Mouse (Mus musculus): ENCODE measurements at regions not wholly inside any gene's neighbourhood (a gene's known extent, or its start where the extent isn't known, plus 50 kb on each side); places are given as distances from the start of the nearest gene placed in this dataset.

DNA sequence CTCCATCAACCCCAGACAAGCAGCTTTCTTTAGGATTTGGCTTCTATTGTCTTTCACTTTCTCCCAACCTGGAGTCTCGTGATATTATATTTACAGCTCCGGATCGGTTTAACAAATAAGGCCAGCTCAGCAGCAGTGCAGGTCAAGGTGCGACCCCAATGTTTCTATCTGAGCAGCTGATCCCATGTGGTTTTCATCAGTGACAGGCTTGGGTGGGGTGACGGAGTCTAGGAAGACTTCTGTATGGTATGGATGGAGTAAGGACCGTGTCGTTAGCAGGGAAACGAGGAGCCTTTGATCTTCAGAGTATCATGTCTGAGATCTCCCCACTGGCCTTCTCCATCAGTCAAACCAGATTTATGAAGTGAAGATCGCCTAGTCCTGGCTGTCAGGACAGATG is 217.4 kb upstream of the Runx1 start:
- TF ChIP-seq CHD2 (IDR thresholded peaks at IDR 0.05; ENCODE audit: low read depth, low read length) (no peak), MAFK (IDR thresholded peaks at IDR 0.05; ENCODE audit: insufficient read depth, low read depth, low read length) (no peak), ZC3H11A (IDR thresholded peaks at IDR 0.05; ENCODE audit: borderline replicate concordance, low read depth, low read length) (no peak), ZNF384 (IDR thresholded peaks at IDR 0.05; ENCODE audit: low read depth, low read length) (no peak), HCFC1 (IDR thresholded peaks at IDR 0.05; ENCODE audit: borderline replicate concordance, insufficient read depth, low read length) (no peak)
- Histone ChIP-seq H3K4me3 (ENCODE audit: insufficient read depth in 1 of 2, low read depth in 1 of 2, low read length in 2 of 2, poor library complexity in 1 of 2, severe bottlenecking in 1 of 2) (no peak overlapping the region), H3K36me3 (ENCODE audit: control insufficient read depth, insufficient read depth, low read length, poor library complexity, severe bottlenecking) (no peaks in the 10 kb centered on the region), H3K27ac (ENCODE audit: insufficient read depth, low read depth, low read length, poor library complexity, severe bottlenecking) (no peak overlapping the region), H3K9me3 (ENCODE audit: control insufficient read depth, insufficient read depth, low read depth, low read length) (no peaks in the 10 kb centered on the region), H3K9ac (ENCODE audit: insufficient read depth, low read depth, low read length, poor library complexity, severe bottlenecking) (no peak overlapping the region), H3K4me1 (ENCODE audit: control insufficient read depth in 2 of 2, insufficient read depth in 2 of 2, low read length in 2 of 2, poor library complexity in 1 of 2) (no peaks in the 10 kb centered on the region)
- DNase-seq (ENCODE audit: low read depth, low spot score) = no peak
- in situ Hi-C loops (cut with MboI; ENCODE audit: low sequenced_read_pairs in 2 of 2, unreplicated experiment in 2 of 2) = no loop called here

DNA sequence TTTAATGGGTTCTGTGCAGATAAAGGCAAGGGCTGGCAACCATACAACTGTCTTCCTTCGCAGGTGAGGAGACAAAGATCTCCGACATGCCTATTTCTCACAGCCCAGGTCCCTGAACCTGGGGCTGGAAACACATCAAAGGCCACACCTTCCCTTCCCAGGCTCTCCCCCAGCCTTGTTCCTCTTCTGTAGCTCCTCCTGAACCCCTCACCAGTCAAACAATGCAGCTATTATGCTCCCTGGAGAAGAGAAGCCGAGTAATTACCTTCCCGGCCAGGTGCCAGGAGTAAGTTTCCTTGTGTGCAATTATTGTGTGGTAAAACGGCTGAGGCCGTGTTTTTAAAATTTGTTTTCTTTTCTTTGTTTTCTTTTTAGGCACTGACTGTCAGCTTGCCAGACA is 217.0 kb upstream of the Runx1 start:
- DNase-seq (ENCODE audit: low read depth, low spot score) = no peak
- Histone ChIP-seq H3K4me3 (ENCODE audit: insufficient read depth in 1 of 2, low read depth in 1 of 2, low read length in 2 of 2, poor library complexity in 1 of 2, severe bottlenecking in 1 of 2) (no peak overlapping the region), H3K9me3 (ENCODE audit: control insufficient read depth, insufficient read depth, low read depth, low read length) (no peaks in the 10 kb centered on the region), H3K4me1 (ENCODE audit: control insufficient read depth in 2 of 2, insufficient read depth in 2 of 2, low read length in 2 of 2, poor library complexity in 1 of 2) (no peaks in the 10 kb centered on the region), H3K9ac (ENCODE audit: insufficient read depth, low read depth, low read length, poor library complexity, severe bottlenecking) (no peak overlapping the region), H3K27ac (ENCODE audit: insufficient read depth, low read depth, low read length, poor library complexity, severe bottlenecking) (no peak overlapping the region), H3K36me3 (ENCODE audit: control insufficient read depth, insufficient read depth, low read length, poor library complexity, severe bottlenecking) (no peaks in the 10 kb centered on the region)
- in situ Hi-C loops (cut with MboI; ENCODE audit: low sequenced_read_pairs in 2 of 2, unreplicated experiment in 2 of 2) = no loop called here
- no peak for TF ChIP-seq ZC3H11A (IDR thresholded peaks at IDR 0.05; ENCODE audit: borderline replicate concordance, low read depth, low read length)
- TF ChIP-seq ZNF384 (IDR thresholded peaks at IDR 0.05; ENCODE audit: low read depth, low read length) = no peak
- TF ChIP-seq HCFC1 (IDR thresholded peaks at IDR 0.05; ENCODE audit: borderline replicate concordance, insufficient read depth, low read length) = no peak
- no peak for TF ChIP-seq MAFK (IDR thresholded peaks at IDR 0.05; ENCODE audit: insufficient read depth, low read depth, low read length)
- TF ChIP-seq CHD2 (IDR thresholded peaks at IDR 0.05; ENCODE audit: low read depth, low read length) = no peak

- no peaks in the 10 kb centered on the region for H3K36me3 ChIP-seq (ENCODE audit: control insufficient read depth, insufficient read depth, low read length, poor library complexity, severe bottlenecking)
- H3K9me3 ChIP-seq (ENCODE audit: control insufficient read depth, insufficient read depth, low read depth, low read length) = no peaks in the 10 kb centered on the region
- DNase-seq (ENCODE audit: low read depth, low spot score) = no peak
- no peaks in the 10 kb centered on the region for H3K4me1 ChIP-seq (ENCODE audit: control insufficient read depth in 2 of 2, insufficient read depth in 2 of 2, low read length in 2 of 2, poor library complexity in 1 of 2)
- no peak overlapping the region for H3K4me3 ChIP-seq (ENCODE audit: insufficient read depth in 1 of 2, low read depth in 1 of 2, low read length in 2 of 2, poor library complexity in 1 of 2, severe bottlenecking in 1 of 2)
- in situ Hi-C loops (cut with MboI; ENCODE audit: low sequenced_read_pairs in 2 of 2, unreplicated experiment in 2 of 2) = no loop called here
- no peak overlapping the region for H3K9ac ChIP-seq (ENCODE audit: insufficient read depth, low read depth, low read length, poor library complexity, severe bottlenecking)
- no peak overlapping the region for H3K27ac ChIP-seq (ENCODE audit: insufficient read depth, low read depth, low read length, poor library complexity, severe bottlenecking)
- no peak for TF ChIP-seq CHD2 (IDR thresholded peaks at IDR 0.05; ENCODE audit: low read depth, low read length)
- TF ChIP-seq ZNF384 (IDR thresholded peaks at IDR 0.05; ENCODE audit: low read depth, low read length) = no peak
- no peak for TF ChIP-seq ZC3H11A (IDR thresholded peaks at IDR 0.05; ENCODE audit: borderline replicate concordance, low read depth, low read length)
- no peak for TF ChIP-seq MAFK (IDR thresholded peaks at IDR 0.05; ENCODE audit: insufficient read depth, low read depth, low read length)
- TF ChIP-seq HCFC1 (IDR thresholded peaks at IDR 0.05; ENCODE audit: borderline replicate concordance, insufficient read depth, low read length) = no peak
These were observed 216.5 kb upstream of the Runx1 start for GRCm38 (mm10) chr16:93042491-93042890.

GRCm38 (mm10) chr16:93041887-93042286 is 215.9 kb upstream of the Runx1 start:
- DNase-seq (ENCODE audit: low read depth, low spot score) = no peak
- Histone ChIP-seq H3K4me1 (ENCODE audit: control insufficient read depth in 2 of 2, insufficient read depth in 2 of 2, low read length in 2 of 2, poor library complexity in 1 of 2) (no peaks in the 10 kb centered on the region), H3K27ac (ENCODE audit: insufficient read depth, low read depth, low read length, poor library complexity, severe bottlenecking) (no peak overlapping the region), H3K4me3 (ENCODE audit: insufficient read depth in 1 of 2, low read depth in 1 of 2, low read length in 2 of 2, poor library complexity in 1 of 2, severe bottlenecking in 1 of 2) (no peak overlapping the region), H3K9me3 (ENCODE audit: control insufficient read depth, insufficient read depth, low read depth, low read length) (no peaks in the 10 kb centered on the region), H3K36me3 (ENCODE audit: control insufficient read depth, insufficient read depth, low read length, poor library complexity, severe bottlenecking) (no peaks in the 10 kb centered on the region), H3K9ac (ENCODE audit: insufficient read depth, low read depth, low read length, poor library complexity, severe bottlenecking) (no peak overlapping the region)
- TF ChIP-seq CHD2 (IDR thresholded peaks at IDR 0.05; ENCODE audit: low read depth, low read length) (no peak), MAFK (IDR thresholded peaks at IDR 0.05; ENCODE audit: insufficient read depth, low read depth, low read length) (no peak), ZNF384 (IDR thresholded peaks at IDR 0.05; ENCODE audit: low read depth, low read length) (no peak), HCFC1 (IDR thresholded peaks at IDR 0.05; ENCODE audit: borderline replicate concordance, insufficient read depth, low read length) (no peak), ZC3H11A (IDR thresholded peaks at IDR 0.05; ENCODE audit: borderline replicate concordance, low read depth, low read length) (no peak)
- in situ Hi-C loops (cut with MboI; ENCODE audit: low sequenced_read_pairs in 2 of 2, unreplicated experiment in 2 of 2) = no loop called here

GRCm38 (mm10) chr16:93041399-93041798 is 215.4 kb upstream of the Runx1 start:
- no peak overlapping the region for H3K27ac ChIP-seq (ENCODE audit: insufficient read depth, low read depth, low read length, poor library complexity, severe bottlenecking)
- in situ Hi-C loops (cut with MboI; ENCODE audit: low sequenced_read_pairs in 2 of 2, unreplicated experiment in 2 of 2) = no loop called here

More at GRCm38 (mm10) chr16:93041399-93041798, 215.4 kb upstream of the Runx1 start:
- DNase-seq (ENCODE audit: low read depth, low spot score) = no peak
- no peak overlapping the region for H3K4me3 ChIP-seq (ENCODE audit: insufficient read depth in 1 of 2, low read depth in 1 of 2, low read length in 2 of 2, poor library complexity in 1 of 2, severe bottlenecking in 1 of 2)
- no peaks in the 10 kb centered on the region for H3K9me3 ChIP-seq (ENCODE audit: control insufficient read depth, insufficient read depth, low read depth, low read length)
- no peak overlapping the region for H3K9ac ChIP-seq (ENCODE audit: insufficient read depth, low read depth, low read length, poor library complexity, severe bottlenecking)
- TF ChIP-seq HCFC1 (IDR thresholded peaks at IDR 0.05; ENCODE audit: borderline replicate concordance, insufficient read depth, low read length) = no peak
- no peaks in the 10 kb centered on the region for H3K4me1 ChIP-seq (ENCODE audit: control insufficient read depth in 2 of 2, insufficient read depth in 2 of 2, low read length in 2 of 2, poor library complexity in 1 of 2)
- H3K36me3 ChIP-seq (ENCODE audit: control insufficient read depth, insufficient read depth, low read length, poor library complexity, severe bottlenecking) = no peaks in the 10 kb centered on the region
